Mouse (Mus musculus) kidney, adult 2 months (tissue): ENCODE data around the gene Snrpa1. TPM values are rescaled to one million over a fixed set of nuclear protein-coding genes. Genes with fewer than 3 reads are reported as not detected.

Experiments used
- DNase-seq: peaks from one replicate; pipeline ENCODE4 v3.0.0; 2021
- H3K27ac ChIP-seq: fragments of 200-500 bp; 2 replicates; pipeline ENCODE4 v1.5.1; 2012; ENCODE audit warnings: low read depth, low read length, control low read depth, inconsistent platforms; ENCODE audit not compliant: insufficient read depth
- H3K27me3 ChIP-seq: fragments of 200-500 bp; replicated peaks from 2 replicates; pipeline ENCODE4 v1.6.1; 2012; ENCODE audit warnings: mild to moderate bottlenecking, moderate library complexity, low read length, inconsistent platforms; ENCODE audit not compliant: control insufficient read depth, insufficient read depth
- H3K36me3 ChIP-seq: fragments of 200-500 bp; 2 replicates; pipeline ENCODE4 v1.6.1; 2012; ENCODE audit warnings: mild to moderate bottlenecking, moderate library complexity, low read length, inconsistent platforms; ENCODE audit not compliant: control insufficient read depth, insufficient read depth
- H3K4me1 ChIP-seq: fragments of 200-500 bp; 2 replicates; pipeline ENCODE4 v1.6.1; 2011; ENCODE audit warnings: low read length; ENCODE audit not compliant: control insufficient read depth, insufficient read depth
- H3K4me3 ChIP-seq: fragments of 200-500 bp; 2 replicates; pipeline ENCODE4 v1.5.1; 2011; ENCODE audit warnings: mild to moderate bottlenecking, low read depth, low read length, control low read depth; ENCODE audit not compliant: insufficient read depth
- CTCF ChIP-seq: fragments of 200-500 bp; conservative IDR thresholded peaks from 2 replicates; pipeline ENCODE4 v1.5.1; 2011; ENCODE audit warnings: low read depth, mild to moderate bottlenecking, control low read depth, low read length, moderate library complexity, mixed read lengths; ENCODE audit not compliant: insufficient read depth, insufficient read length
- POLR2A ChIP-seq: fragments of 200-500 bp; IDR thresholded peaks from one replicate; pipeline ENCODE4 v1.6.1; 2011; ENCODE audit warnings: low read depth, low read length, control low read depth
- WGBS: fragments of 180-500 bp; shearing (Covaris S2); methylation state at CpG from one replicate; pipeline ENCODE4 v1.1.7; 2018; 5-methylcytosine and 5-hydroxymethylcytosine counted together
- polyA plus RNA-seq: library from polyadenylated mRNA; depleted of rRNA; stranded (reverse); fragments of >200 nt; gene quantifications from 2 replicates; pipeline ENCODE4 v1.2.3, GENCODE M21; 2012

Snrpa1 gene
- polyA plus RNA-seq, 1 experiment = 10.9 TPM

GRCm38 (mm10) chr7:66094141-66094540, 35.3 kb downstream of the Snrpa1 start:
- WGBS = 38% methylated on average over 5 of the region's 5 CpGs
- peak; percentile 72 for DNase-seq
- no peaks in the 10 kb centered on the region; the same call in 1 of the 2 replicates for H3K4me1 ChIP-seq

GRCm38 (mm10) chr7:66098803-66099202, 40.0 kb downstream of the Snrpa1 start:
- TF ChIP-seq CTCF (no peak), POLR2A (no peak)
- no peaks in the 10 kb centered on the region for H3K27me3 ChIP-seq
- H3K4me3 ChIP-seq = no peak overlapping the region
- WGBS = 89% methylated on average over 7 of the region's 7 CpGs
- no peak for DNase-seq
- H3K27ac ChIP-seq = no peak overlapping the region
- H3K4me1 ChIP-seq = no peaks in the 10 kb centered on the region
- no peaks in the 10 kb centered on the region for H3K36me3 ChIP-seq

More at GRCm38 (mm10) chr7:66094141-66094540, 35.3 kb downstream of the Snrpa1 start:
- H3K36me3 ChIP-seq = no peaks in the 10 kb centered on the region
- no peak overlapping the region for H3K4me3 ChIP-seq
- TF ChIP-seq POLR2A = no peak
- H3K27me3 ChIP-seq = no peaks in the 10 kb centered on the region
- H3K27ac ChIP-seq = no peak overlapping the region

GRCm38 (mm10) chr7:66101866-66102265, 43.1 kb downstream of the Snrpa1 start:
- Histone ChIP-seq H3K4me1 (peaks cover 4% of the 10 kb centered on the region; the same call in 1 of the 2 replicates), H3K36me3 (no peaks in the 10 kb centered on the region), H3K27ac (no peak overlapping the region), H3K27me3 (no peaks in the 10 kb centered on the region), H3K4me3 (no peak overlapping the region)
- 6% methylated on average over 4 of the region's 4 CpGs for WGBS
- no peak for TF ChIP-seq POLR2A
- TF ChIP-seq CTCF = peak; percentile 48; the same call in 1 of the 2 replicates
- DNase-seq = peak; percentile 58

GRCm38 (mm10) chr7:66104531-66104930, 45.7 kb downstream of the Snrpa1 start:
- no peak for DNase-seq
- H3K27ac ChIP-seq = no peak overlapping the region
- TF ChIP-seq POLR2A (no peak), CTCF (no peak)
- H3K36me3 ChIP-seq = no peaks in the 10 kb centered on the region
- WGBS = 92% methylated on average over 5 of the region's 5 CpGs
- H3K4me3 ChIP-seq = no peak overlapping the region
- no peaks in the 10 kb centered on the region for H3K27me3 ChIP-seq
- peaks cover 7% of the 10 kb centered on the region; the same call in 1 of the 2 replicates for H3K4me1 ChIP-seq

- 57% methylated on average over 4 of the region's 4 CpGs for WGBS
- H3K27ac ChIP-seq = no peak overlapping the region
- TF ChIP-seq POLR2A = no peak
- no peak for TF ChIP-seq CTCF
- no peaks in the 10 kb centered on the region for H3K36me3 ChIP-seq
- H3K4me1 ChIP-seq = peaks cover 14% of the 10 kb centered on the region; the same call in 1 of the 2 replicates
- H3K27me3 ChIP-seq = no peaks in the 10 kb centered on the region
- no peak for DNase-seq
- H3K4me3 ChIP-seq = no peak overlapping the region
Measured at GRCm38 (mm10) chr7:66105771-66106170, 47.0 kb downstream of the Snrpa1 start.

- H3K27me3 ChIP-seq = no peaks in the 10 kb centered on the region
- 22% methylated on average over 7 of the region's 7 CpGs for WGBS
- H3K36me3 ChIP-seq = no peaks in the 10 kb centered on the region
- peak; percentile 79 for DNase-seq
- TF ChIP-seq POLR2A (no peak), CTCF (no peak)
- no peak overlapping the region for H3K4me3 ChIP-seq
- H3K27ac ChIP-seq = peak overlapping the region; percentile 34; the same call in 1 of the 2 replicates
- peaks cover 16% of the 10 kb centered on the region; the same call in 1 of the 2 replicates for H3K4me1 ChIP-seq
Measured at GRCm38 (mm10) chr7:66106581-66107056, 47.8 kb downstream of the Snrpa1 start.

- TF ChIP-seq POLR2A (no peak), CTCF (no peak)
- H3K27me3 ChIP-seq = no peaks in the 10 kb centered on the region
- peak; percentile 65 for DNase-seq
- peaks cover 16% of the 10 kb centered on the region; the same call in 1 of the 2 replicates for H3K4me1 ChIP-seq
- peak overlapping the region; percentile 34 for H3K27ac ChIP-seq
- H3K36me3 ChIP-seq = no peaks in the 10 kb centered on the region
- H3K4me3 ChIP-seq = no peak overlapping the region
- 40% methylated on average over 11 of the region's 11 CpGs for WGBS
Measured at GRCm38 (mm10) chr7:66107206-66107605, 48.4 kb downstream of the Snrpa1 start.
